Comparison of ENCODE assay signal across 8 mouse cellular contexts in the genomic region with DNA sequence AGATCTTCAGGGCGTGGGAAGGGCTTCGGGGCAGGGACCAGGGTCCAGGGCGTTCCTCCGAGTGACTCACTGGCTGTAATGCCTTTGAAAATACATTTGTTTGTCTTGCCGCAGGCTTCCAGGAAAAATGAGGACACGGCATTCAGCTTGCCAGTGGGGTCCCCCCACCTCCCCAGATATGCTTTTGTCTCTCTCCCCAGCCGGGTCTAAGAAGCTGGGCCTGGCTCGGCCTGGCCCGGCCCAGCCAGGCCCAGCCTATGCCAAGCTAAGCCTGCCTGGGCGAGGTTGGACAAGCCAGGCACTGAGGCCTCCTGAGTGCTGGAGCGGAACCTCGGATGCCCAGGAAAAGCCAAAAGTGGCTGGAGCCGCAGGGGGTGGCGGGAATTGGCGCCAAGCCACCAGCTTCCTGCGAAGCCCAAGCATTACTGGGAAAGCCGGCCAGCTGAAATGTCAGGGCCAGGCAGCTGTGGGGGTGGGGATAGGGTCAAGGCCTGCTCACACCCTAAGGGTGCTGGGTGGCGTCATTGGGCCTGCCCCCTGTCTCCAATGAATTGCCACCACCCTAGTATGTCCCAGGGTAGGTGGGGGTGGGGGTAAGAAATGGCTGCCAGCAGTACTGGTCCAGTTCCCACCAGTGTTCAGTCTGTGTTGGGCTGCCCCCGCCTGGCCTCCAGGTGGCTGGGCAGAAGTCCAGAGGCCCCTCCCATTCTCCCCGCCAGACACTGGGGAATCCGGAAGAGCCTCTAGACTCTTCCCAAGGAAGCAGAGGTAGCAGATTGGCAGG.
DNase-seq lines count a peak whose midpoint lies in the region; ATAC-seq and TF ChIP-seq lines count a peak whose summit lies in the region.

No protein-coding gene starts in this region.

- H3K36me3 ChIP-seq in stomach, embryonic 14.5 days (ENCODE audit: control insufficient read depth, insufficient read depth, low read length), result peaks cover 74% of the 10 kb centered on the region

- TF ChIP-seq POLR2A in cerebellum, adult 2 months (IDR thresholded peaks at IDR 0.05; ENCODE audit: borderline replicate concordance, insufficient read depth, low read length), result no peak

- no peak overlapping the region for H3K9ac ChIP-seq in stomach, embryonic 14.5 days (replicated peaks; ENCODE audit: low read depth, low read length)

- peaks cover 48% of the 10 kb centered on the region for H3K4me1 ChIP-seq in cerebellum, adult 2 months (ENCODE audit: control insufficient read depth, insufficient read depth, low read length)
- H3K4me1 ChIP-seq in stomach, embryonic 14.5 days (ENCODE audit: control insufficient read depth, insufficient read depth, low read length), result peaks cover 13% of the 10 kb centered on the region

- no peaks in the 10 kb centered on the region for H3K27me3 ChIP-seq in Patski
- no peaks in the 10 kb centered on the region for H3K27me3 ChIP-seq in cerebellum, adult 2 months (ENCODE audit: control insufficient read depth, insufficient read depth, low read length)
- no peaks in the 10 kb centered on the region for H3K27me3 ChIP-seq in stomach, embryonic 14.5 days (ENCODE audit: control insufficient read depth, insufficient read depth, low read length)

- H3K27ac ChIP-seq in cerebellum, adult 2 months (ENCODE audit: insufficient read depth, low read length), result peak overlapping the region; percentile 45
- H3K27ac ChIP-seq in layer of hippocampus, adult 2 months, result peak overlapping the region; percentile 86
- peak overlapping the region; percentile 72 for H3K27ac ChIP-seq in stomach, embryonic 14.5 days (ENCODE audit: low read length)

- intact Hi-C loops in heart, postnatal 36 days (cut with DNase I), result loop anchor here (2.0 kb wide), 2 partner anchors 23 to 41 kb away; no protein-coding TSS in a partner anchor

- no peak for TF ChIP-seq CTCF in Patski (IDR thresholded peaks at IDR 0.05)
- no peak for TF ChIP-seq CTCF in cerebellum, adult 2 months (IDR thresholded peaks at IDR 0.05; ENCODE audit: borderline replicate concordance, insufficient read depth, low read depth, low read length)
- no peak for TF ChIP-seq CTCF in layer of hippocampus, adult 2 months (conservative IDR thresholded peaks at IDR 0.05)

- WGBS in cerebellum, adult 2 months, result 8% methylated on average over 21 of the region's 21 CpGs
- WGBS in stomach, embryonic 14.5 days, result 50% methylated on average over 21 of the region's 21 CpGs

- in situ Hi-C loops in Patski (cut with MboI; ENCODE audit: low pct_unique_long_range_greater_than_20kb), result no loop called here

- CTCF ChIA-PET in Patski (lab: Charles Lee), result interaction anchor here (0.9 to 4.3 kb wide), 5 partner anchors 14 to 187 kb away, joined by 3 to 20 read pairs (median 4); no protein-coding TSS in a partner anchor

- H3K9me3 ChIP-seq in stomach, embryonic 14.5 days (ENCODE audit: control insufficient read depth, low read depth, low read length), result no peaks in the 10 kb centered on the region

- no peak overlapping the region for H3K4me3 ChIP-seq in cerebellum, adult 2 months (replicated peaks; ENCODE audit: insufficient read depth, low read depth, low read length)
- H3K4me3 ChIP-seq in layer of hippocampus, adult 2 months, result no peak overlapping the region
- H3K4me3 ChIP-seq in stomach, embryonic 14.5 days (ENCODE audit: low read depth, low read length), result no peak overlapping the region

- no peak overlapping the region for H3K4me2 ChIP-seq in stomach, embryonic 14.5 days (replicated peaks; ENCODE audit: low read depth, low read length)

- peak; percentile 99 for DNase-seq in Patski (ENCODE audit: low read depth, low spot score)
- peak; percentile 86 to 87 for DNase-seq in cerebellum, adult 2 months
- DNase-seq in frontal cortex, postnatal 14 days (ENCODE audit: low spot score in 2 of 2), result peak; percentile 50 to 54
- peak; percentile 87 to 90 for DNase-seq in heart, postnatal 36 days
- DNase-seq in layer of hippocampus, adult 2 months (ENCODE audit: low spot score in 2 of 2), result peak in 1 of 2 experiments; percentile 60
- DNase-seq in lung, postnatal 25 days (ENCODE audit: low spot score), result peak; percentile 90

- POLR2A ChIA-PET in Patski (lab: Charles Lee), result interaction anchor here (1.0 to 1.3 kb wide), 3 partner anchors 9 to 59 kb away, joined by 3 to 6 read pairs (median 4); no protein-coding TSS in a partner anchor

- peak; percentile 85 for ATAC-seq in Patski
- ATAC-seq in stomach, embryonic 14.5 days (ENCODE audit: insufficient number of reproducible peaks, insufficient read depth, low FRiP score, low read depth), result peak; percentile 71
- ATAC-seq in megakaryocyte-erythroid progenitor cell, adult 5-6 weeks (replicated peaks; ENCODE audit: low FRiP score, low TSS enrichment, poor library complexity, severe bottlenecking), result no peak
